Mouse (Mus musculus): ENCODE data around the gene Luc7l2. TPM values are rescaled to one million over a fixed set of nuclear protein-coding genes. Genes with fewer than 3 reads are reported as not detected.

Luc7l2 gene
- polyA plus RNA-seq, 1 experiment from 2014 or later: 36.3 TPM

GRCm38 (mm10) chr6:38641645-38642044 lies 90.5 kb downstream of the Luc7l2 start:
- DNase-seq (ENCODE audit: low spot score) (no peak), ATAC-seq (replicated peaks; ENCODE audit: insufficient number of reproducible peaks, low FRiP score, low TSS enrichment, low read depth) (no peak)
- WGBS: 51% methylated on average over 5 of the region's 5 CpGs
- peaks cover 22% of the 10 kb centered on the region for H3K27me3 ChIP-seq (ENCODE audit: control insufficient read depth, insufficient read depth, low read length)
- H3K4me2 ChIP-seq (ENCODE audit: low read depth, low read length): no peak overlapping the region
- no peaks in the 10 kb centered on the region for H3K9me3 ChIP-seq (replicated peaks; ENCODE audit: control insufficient read depth, low read length)
- no peak overlapping the region for H3K27ac ChIP-seq (replicated peaks; ENCODE audit: low read depth, low read length)
- no peak overlapping the region for H3K9ac ChIP-seq (replicated peaks; ENCODE audit: low read length)
- H3K36me3 ChIP-seq (replicated peaks; ENCODE audit: control insufficient read depth, insufficient read depth, low read depth, low read length): no peaks in the 10 kb centered on the region
- H3K4me1 ChIP-seq (ENCODE audit: control insufficient read depth, insufficient read depth, low read length): no peaks in the 10 kb centered on the region; the same call in none of the 2 replicates
- no peak overlapping the region for H3K4me3 ChIP-seq (ENCODE audit: low read depth, low read length)

GRCm38 (mm10) chr6:38642593-38642992 lies 91.5 kb downstream of the Luc7l2 start:
- ATAC-seq (replicated peaks; ENCODE audit: insufficient number of reproducible peaks, low FRiP score, low TSS enrichment, low read depth) (no peak), DNase-seq (ENCODE audit: low spot score) (no peak)
- WGBS: 78% methylated on average over 5 of the region's 5 CpGs
- H3K27me3 ChIP-seq (ENCODE audit: control insufficient read depth, insufficient read depth, low read length): peaks cover 13% of the 10 kb centered on the region
- no peak overlapping the region for H3K27ac ChIP-seq (replicated peaks; ENCODE audit: low read depth, low read length)
- H3K4me3 ChIP-seq (ENCODE audit: low read depth, low read length): no peak overlapping the region
- H3K9ac ChIP-seq (replicated peaks; ENCODE audit: low read length): no peak overlapping the region
- H3K4me2 ChIP-seq (ENCODE audit: low read depth, low read length): no peak overlapping the region
- H3K36me3 ChIP-seq (replicated peaks; ENCODE audit: control insufficient read depth, insufficient read depth, low read depth, low read length): no peaks in the 10 kb centered on the region
- H3K4me1 ChIP-seq (ENCODE audit: control insufficient read depth, insufficient read depth, low read length): no peaks in the 10 kb centered on the region
- H3K9me3 ChIP-seq (replicated peaks; ENCODE audit: control insufficient read depth, low read length): no peaks in the 10 kb centered on the region

- WGBS: 66% methylated on average over 3 of the region's 3 CpGs
- no peaks in the 10 kb centered on the region for H3K36me3 ChIP-seq (replicated peaks; ENCODE audit: control insufficient read depth, insufficient read depth, low read depth, low read length)
- DNase-seq (ENCODE audit: low spot score) (no peak), ATAC-seq (replicated peaks; ENCODE audit: insufficient number of reproducible peaks, low FRiP score, low TSS enrichment, low read depth) (no peak)
- no peaks in the 10 kb centered on the region for H3K9me3 ChIP-seq (replicated peaks; ENCODE audit: control insufficient read depth, low read length)
- no peak overlapping the region for H3K4me3 ChIP-seq (ENCODE audit: low read depth, low read length)
- H3K4me1 ChIP-seq (ENCODE audit: control insufficient read depth, insufficient read depth, low read length): no peaks in the 10 kb centered on the region
- no peak overlapping the region for H3K27ac ChIP-seq (replicated peaks; ENCODE audit: low read depth, low read length)
- no peak overlapping the region for H3K9ac ChIP-seq (replicated peaks; ENCODE audit: low read length)
- H3K4me2 ChIP-seq (ENCODE audit: low read depth, low read length): no peak overlapping the region
- H3K27me3 ChIP-seq (ENCODE audit: control insufficient read depth, insufficient read depth, low read length): peaks cover 10% of the 10 kb centered on the region
Observed at GRCm38 (mm10) chr6:38643039-38643438, 91.9 kb downstream of the Luc7l2 start.

GRCm38 (mm10) chr6:38649545-38649944 lies 98.4 kb downstream of the Luc7l2 start:
- H3K9me3 ChIP-seq (replicated peaks; ENCODE audit: control insufficient read depth, low read length): no peaks in the 10 kb centered on the region
- DNase-seq (ENCODE audit: low spot score) (no peak), ATAC-seq (replicated peaks; ENCODE audit: insufficient number of reproducible peaks, low FRiP score, low TSS enrichment, low read depth) (no peak)
- no peak overlapping the region for H3K4me2 ChIP-seq (ENCODE audit: low read depth, low read length)
- H3K9ac ChIP-seq (replicated peaks; ENCODE audit: low read length): no peak overlapping the region
- H3K27ac ChIP-seq (replicated peaks; ENCODE audit: low read depth, low read length): no peak overlapping the region
- H3K4me3 ChIP-seq (ENCODE audit: low read depth, low read length): no peak overlapping the region
- H3K4me1 ChIP-seq (ENCODE audit: control insufficient read depth, insufficient read depth, low read length): no peaks in the 10 kb centered on the region
- WGBS: 66% methylated on average over 3 of the region's 3 CpGs
- H3K27me3 ChIP-seq (ENCODE audit: control insufficient read depth, insufficient read depth, low read length): no peaks in the 10 kb centered on the region
- H3K36me3 ChIP-seq (replicated peaks; ENCODE audit: control insufficient read depth, insufficient read depth, low read depth, low read length): no peaks in the 10 kb centered on the region

GRCm38 (mm10) chr6:38650263-38650937 lies 99.3 kb downstream of the Luc7l2 start:
- WGBS: 47% methylated on average over 14 of the region's 14 CpGs
- no peaks in the 10 kb centered on the region for H3K4me1 ChIP-seq (ENCODE audit: control insufficient read depth, insufficient read depth, low read length)
- no peaks in the 10 kb centered on the region for H3K36me3 ChIP-seq (replicated peaks; ENCODE audit: control insufficient read depth, insufficient read depth, low read depth, low read length)
- H3K27me3 ChIP-seq (ENCODE audit: control insufficient read depth, insufficient read depth, low read length): no peaks in the 10 kb centered on the region
- no peak overlapping the region for H3K9ac ChIP-seq (replicated peaks; ENCODE audit: low read length)
- H3K4me2 ChIP-seq (ENCODE audit: low read depth, low read length): no peak overlapping the region
- no peak overlapping the region for H3K27ac ChIP-seq (replicated peaks; ENCODE audit: low read depth, low read length)
- H3K9me3 ChIP-seq (replicated peaks; ENCODE audit: control insufficient read depth, low read length): no peaks in the 10 kb centered on the region
- DNase-seq (ENCODE audit: low spot score): peak; percentile 86
- no peak overlapping the region for H3K4me3 ChIP-seq (ENCODE audit: low read depth, low read length)
- ATAC-seq (replicated peaks; ENCODE audit: insufficient number of reproducible peaks, low FRiP score, low TSS enrichment, low read depth): peak; percentile 82; the same call in 1 of the 2 replicates

Small RNAs within 50 kb of the gene (microRNA-seq; reads per million reads assigned to microRNA genes)
- gene Mir7670 (ENCODE audit: borderline number of aligned reads): not detected

Other genes starting within 250 kb of the Luc7l2 start
- gene Zc3hav1, start 196.7 kb upstream of the Luc7l2 start, polyA plus RNA-seq (2014; fragmentation: Nextera tagmentation; extraction: Ambion mirVana): 1.6 and 1.8 TPM in 2 replicates
- 10.4 and 11.8 TPM in 2 replicates for gene Ttc26, start 169.9 kb upstream of the Luc7l2 start, polyA plus RNA-seq (2014; fragmentation: Nextera tagmentation; extraction: Ambion mirVana)
- 12.4 and 12.5 TPM in 2 replicates for gene Ubn2, start 117.4 kb upstream of the Luc7l2 start, polyA plus RNA-seq (2014; fragmentation: Nextera tagmentation; extraction: Ambion mirVana)
- gene Fmc1, start 17.8 kb upstream of the Luc7l2 start, polyA plus RNA-seq (2014; fragmentation: Nextera tagmentation; extraction: Ambion mirVana): 90.1 and 105 TPM in 2 replicates
- 0.08 and 0.21 TPM in 2 replicates for gene Klrg2, start 85.9 kb downstream of the Luc7l2 start, polyA plus RNA-seq (2014; fragmentation: Nextera tagmentation; extraction: Ambion mirVana)
- 2.3 and 3.1 TPM in 2 replicates for gene Clec2l, start 111.7 kb downstream of the Luc7l2 start, polyA plus RNA-seq (2014; fragmentation: Nextera tagmentation; extraction: Ambion mirVana)

Measured in embryonic facial prominence, embryonic 11.5 days (tissue).